Mouse (Mus musculus) ovary, postnatal 36 days (tissue): ENCODE measurements at regions not wholly inside any gene's neighbourhood (a gene's known extent, or its start where the extent isn't known, plus 50 kb on each side); places are given as distances from the start of the nearest gene placed in this dataset.

ENCODE experiments used
- DNase-seq: peaks from one replicate; pipeline ENCODE4 v3.0.0; 2022; ENCODE audit warnings: low spot score, mixed read lengths

DNA sequence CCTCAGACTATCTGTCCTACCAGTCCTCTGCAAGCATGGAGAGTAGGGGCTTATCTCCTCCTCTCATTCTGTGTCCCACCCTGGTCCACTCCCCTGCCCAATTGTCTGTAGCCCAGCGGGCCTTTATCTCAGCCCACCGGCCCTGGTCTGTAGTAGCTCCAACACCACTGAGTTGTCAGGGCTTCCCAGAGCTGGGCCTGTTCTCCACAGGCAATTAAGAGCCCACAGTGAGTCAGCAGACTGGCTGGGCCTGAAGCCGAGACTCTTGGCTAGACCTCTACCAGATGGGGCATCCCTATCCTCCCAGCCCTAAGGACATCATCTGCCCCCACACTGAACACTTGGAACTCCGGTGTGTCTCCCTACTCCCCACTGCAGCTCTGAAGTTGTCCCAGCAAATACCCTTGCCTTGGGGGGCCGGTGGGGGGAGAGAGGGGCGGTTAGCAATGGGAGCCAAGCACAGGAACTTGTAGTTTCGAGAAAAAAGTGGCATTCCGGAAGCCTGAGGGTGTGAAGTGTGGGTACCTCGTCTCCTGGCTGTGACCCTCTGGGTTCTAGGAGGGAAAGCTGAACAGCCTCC lies 64.7 kb upstream of the Dlg1 start:
- DNase-seq, result no peak

DNA sequence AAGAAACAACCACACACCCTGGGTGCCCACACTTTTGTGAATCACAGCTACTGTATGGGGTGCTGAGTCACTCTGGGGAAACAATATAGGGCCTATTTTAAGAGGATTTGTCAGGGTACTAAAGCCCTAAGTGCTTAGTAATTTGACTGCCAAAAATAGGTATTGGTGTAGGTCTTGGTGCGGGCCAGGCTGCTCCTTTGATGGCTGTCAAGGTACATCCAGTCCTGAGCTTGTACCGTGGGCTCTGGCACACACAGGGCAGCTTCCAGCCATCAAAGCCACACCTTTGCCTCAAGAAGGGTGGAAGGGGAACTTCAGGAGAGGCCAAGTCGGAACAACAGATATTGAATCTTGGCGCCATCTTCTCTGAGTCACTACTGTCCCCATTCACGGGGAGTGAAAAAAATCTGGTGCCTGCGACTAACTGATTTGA lies 64.2 kb upstream of the Dlg1 start:
- DNase-seq, result no peak

DNA sequence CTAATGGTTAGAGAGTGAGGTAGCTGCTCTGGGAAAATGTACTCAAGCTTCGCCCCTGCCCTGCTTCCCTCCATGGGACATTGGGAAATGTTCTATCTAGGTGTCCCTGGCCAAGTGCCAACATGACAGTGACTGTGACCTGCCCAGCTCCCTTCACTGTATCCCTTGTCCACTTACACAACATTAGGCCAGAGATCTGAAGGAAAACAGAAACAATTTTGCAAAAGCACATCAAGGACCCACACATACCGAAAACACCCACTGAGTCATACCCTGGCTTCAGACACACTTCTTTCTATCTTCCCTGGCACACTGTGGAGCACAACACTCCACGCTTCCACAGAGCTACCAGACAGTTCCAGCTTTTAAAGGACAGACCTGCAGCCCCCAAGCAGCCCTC lies 62.0 kb upstream of the Dlg1 start:
- DNase-seq, result no peak

DNA sequence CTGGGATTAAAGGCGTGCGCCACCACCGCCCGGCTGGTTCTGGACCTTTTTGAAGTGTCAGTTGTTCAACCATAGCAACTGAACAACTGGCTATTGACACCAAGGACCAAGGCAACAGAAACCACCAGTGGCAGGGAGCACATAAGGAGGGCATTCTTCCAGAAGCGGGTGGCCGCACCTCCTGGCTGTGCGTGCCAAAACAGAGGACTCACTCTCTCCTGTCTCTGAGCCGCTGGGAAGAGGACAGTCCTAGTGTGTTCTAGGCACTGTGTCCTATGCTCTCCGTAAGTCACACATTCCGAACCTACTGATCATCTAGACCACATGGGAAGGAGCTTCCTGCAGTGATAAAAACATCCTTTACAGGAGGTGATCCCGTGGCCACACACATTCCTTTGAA lies 60.1 kb upstream of the Dlg1 start:
- DNase-seq, result no peak

DNA sequence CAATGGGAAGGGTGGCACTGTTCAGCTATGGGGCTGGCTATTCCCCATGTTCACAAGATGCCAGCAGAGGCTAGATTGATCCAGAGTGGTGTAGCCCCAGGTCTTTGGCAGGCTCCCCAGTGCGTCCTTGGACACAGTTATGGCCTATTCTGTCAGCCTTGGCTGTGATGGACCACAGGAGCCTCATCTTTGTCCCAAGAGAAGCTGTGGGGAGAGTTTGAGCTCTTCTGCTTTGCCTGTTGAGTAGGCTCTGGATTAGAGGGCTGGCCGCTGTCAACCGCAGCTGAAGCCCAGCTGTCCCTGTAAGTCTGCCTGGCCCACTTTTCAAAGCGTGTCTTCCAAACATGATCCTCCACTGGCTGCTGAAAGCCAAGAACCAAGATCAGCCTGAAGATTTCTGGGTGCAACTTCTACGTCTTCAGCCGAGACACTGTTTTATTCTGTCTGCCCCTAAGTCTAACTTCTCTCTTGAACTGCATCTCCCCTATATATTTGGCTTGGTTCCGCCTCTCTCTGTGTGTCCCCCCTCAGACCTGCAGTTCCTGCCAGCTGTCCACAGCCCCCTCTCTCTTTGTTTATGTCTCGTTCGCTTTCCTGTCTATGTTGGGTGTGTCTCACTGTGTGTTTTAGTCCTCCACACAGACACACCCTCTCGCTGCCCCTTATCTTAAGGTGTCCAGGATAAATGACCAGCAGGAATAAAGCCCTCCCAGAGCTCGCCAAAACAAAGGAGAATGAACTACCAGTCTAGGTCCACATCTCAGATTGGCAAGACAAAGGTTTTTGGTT lies 56.7 kb upstream of the Dlg1 start:
- DNase-seq, result peak; percentile 22

DNA sequence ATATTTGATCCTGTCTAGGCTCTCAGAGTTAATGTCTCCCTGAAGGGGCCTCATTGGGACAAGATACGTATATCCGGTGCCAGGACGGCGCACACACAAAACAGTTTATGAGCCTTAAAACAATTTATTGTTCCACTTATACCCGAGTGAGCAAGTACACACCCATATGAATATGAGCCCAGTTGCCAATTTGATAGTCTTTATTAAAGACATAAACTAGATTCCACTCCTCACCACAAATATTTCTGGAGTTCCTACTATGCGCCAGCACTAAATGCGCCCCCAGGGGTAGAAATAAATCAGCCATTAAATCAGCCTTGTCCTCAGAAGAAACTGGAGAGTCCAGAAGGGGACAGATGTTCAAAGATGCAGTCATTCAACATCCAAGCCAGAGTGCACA lies 54.3 kb upstream of the Dlg1 start:
- DNase-seq, result no peak

DNA sequence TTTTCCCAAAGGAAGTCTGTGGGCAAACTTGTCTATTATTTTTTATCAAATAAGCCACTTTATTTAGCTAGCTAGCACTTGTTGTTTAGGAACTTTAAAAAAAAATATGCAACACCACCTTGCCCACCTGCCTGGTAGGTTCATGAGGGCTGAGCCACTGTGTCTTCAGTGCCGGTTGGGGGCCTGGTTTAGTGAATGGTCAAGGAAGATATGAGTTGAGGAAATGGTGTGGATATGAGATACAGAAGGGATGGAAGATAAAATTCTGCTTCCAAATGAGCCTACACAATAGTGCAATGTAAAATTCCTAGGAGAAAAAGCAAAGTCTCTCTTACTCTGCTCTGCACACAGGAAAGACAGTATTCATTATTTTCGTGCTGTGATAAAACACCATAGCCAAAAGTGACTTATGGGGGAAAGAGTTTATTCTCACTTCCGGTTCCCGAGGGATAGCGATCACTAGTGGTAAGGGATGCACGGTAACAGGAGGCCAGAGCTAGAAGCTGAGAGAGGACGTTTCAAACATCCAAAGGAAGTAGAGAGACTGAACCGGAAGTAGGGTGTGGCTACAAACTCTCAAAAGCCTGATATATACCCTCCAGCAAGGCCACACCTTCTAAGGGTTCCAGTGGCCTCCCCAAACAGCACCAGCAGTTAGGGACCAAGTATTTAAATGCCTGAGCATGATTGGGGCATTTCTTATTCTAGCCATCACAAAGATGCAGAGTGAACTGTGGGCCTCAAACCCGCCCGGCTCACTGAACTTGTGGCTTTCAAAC lies 53.7 kb upstream of the Dlg1 start:
- no peak for DNase-seq
